Mouse (Mus musculus) lung, adult 2 months (tissue): ENCODE measurements around the gene Rln3. TPM values are rescaled to one million over a fixed set of nuclear protein-coding genes. Genes with fewer than 3 reads are reported as not detected.

ENCODE experiments used
- DNase-seq: peaks from one replicate; pipeline ENCODE4 v3.0.0; 2022
- H3K4me1 ChIP-seq: fragments of 200-500 bp; 2 replicates; pipeline ENCODE4 v1.6.1; 2011; ENCODE audit warnings: low read length; ENCODE audit not compliant: control insufficient read depth, insufficient read depth
- H3K4me3 ChIP-seq: fragments of 200-500 bp; replicated peaks from 2 replicates; pipeline ENCODE3; 2011; ENCODE audit warnings: low read depth, mild to moderate bottlenecking, control low read depth, low read length; ENCODE audit errors: extremely low read depth
- CTCF ChIP-seq: fragments of 200-500 bp; IDR thresholded peaks from 2 replicates; pipeline ENCODE4 v1.5.1; 2011; ENCODE audit warnings: mild to moderate bottlenecking, low read length, control low read depth; ENCODE audit not compliant: insufficient read depth
- POLR2A ChIP-seq: fragments of 200-500 bp; IDR thresholded peaks from 2 replicates; pipeline ENCODE4 v1.6.1; 2011; ENCODE audit warnings: low read depth, mild to moderate bottlenecking, control low read depth, low read length, borderline replicate concordance; ENCODE audit errors: extremely low read depth
- WGBS: fragments of 180-500 bp; shearing (Covaris S2); methylation state at CpG from one replicate; pipeline ENCODE4 v1.1.7; 2018; 5-methylcytosine and 5-hydroxymethylcytosine counted together
- polyA plus RNA-seq: library from polyadenylated mRNA; depleted of rRNA; stranded (reverse); fragments of >200 nt; gene quantifications from 2 replicates; pipeline ENCODE4 v1.2.3, GENCODE M21; 2012; rRNA removed

Gene Rln3
- polyA plus RNA-seq, 1 experiment, result 0.22 TPM

- Histone ChIP-seq H3K4me1 (peaks cover 6% of the 10 kb centered on the region; the same call in 1 of the 2 replicates), H3K4me3 (no peak overlapping the region)
- TF ChIP-seq POLR2A (no peak), CTCF (no peak)
- WGBS, result 73% methylated on average over 16 of the region's 16 CpGs
- no peak for DNase-seq
Observed at GRCm38 (mm10) chr8:83999057-83999705, 45.6 kb downstream of the Rln3 start.

GRCm38 (mm10) chr8:83998231-83999056 is 46.4 kb downstream of the Rln3 start:
- Histone ChIP-seq H3K4me1 (peaks cover 6% of the 10 kb centered on the region; the same call in 1 of the 2 replicates), H3K4me3 (peak overlapping the region; percentile 65)
- WGBS, result 8% methylated on average over 92 of the region's 92 CpGs
- TF ChIP-seq CTCF (peak; percentile 21; the same call in 1 of the 2 replicates), POLR2A (no peak)
- DNase-seq, result peak; percentile 67

GRCm38 (mm10) chr8:83997511-83998141 is 47.2 kb downstream of the Rln3 start, which contains the start of gene Samd1:
Gene Samd1, plus strand, starts transcription at chr8:83997672.
- peaks cover 6% of the 10 kb centered on the region; the same call in 1 of the 2 replicates for H3K4me1 ChIP-seq
- no peak for TF ChIP-seq POLR2A
- no peak for TF ChIP-seq CTCF

GRCm38 (mm10) chr8:83996567-83997505 is 48.0 kb downstream of the Rln3 start:
- DNase-seq, result peak; percentile 89
- WGBS, result under 1% methylated on average over 78 of the region's 103 CpGs
- peak overlapping the region; percentile 88 for H3K4me3 ChIP-seq
- H3K4me1 ChIP-seq, result peaks cover 6% of the 10 kb centered on the region; the same call in 1 of the 2 replicates
- TF ChIP-seq CTCF, result no peak
- TF ChIP-seq POLR2A, result peak; percentile 73; the same call in 1 of the 2 replicates

More at GRCm38 (mm10) chr8:83997511-83998141, 47.2 kb downstream of the Rln3 start, which contains the start of gene Samd1:
- peak; percentile 59 for DNase-seq
- peak within 1 kb of the TSS; percentile 88 for H3K4me3 ChIP-seq
- WGBS, result 11% methylated on average over 110 of the region's 112 CpGs

- TF ChIP-seq POLR2A (no peak), CTCF (no peak)
- H3K4me1 ChIP-seq, result peaks cover 6% of the 10 kb centered on the region; the same call in 1 of the 2 replicates
- DNase-seq, result no peak
- WGBS, result 30% methylated on average over 12 of the region's 12 CpGs
- no peak overlapping the region for H3K4me3 ChIP-seq
Observed at GRCm38 (mm10) chr8:83995973-83996372, 48.8 kb downstream of the Rln3 start.

- WGBS, result 49% methylated on average over 3 of the region's 3 CpGs
- no peak for TF ChIP-seq CTCF
- no peak for TF ChIP-seq POLR2A
- Histone ChIP-seq H3K4me3 (no peak overlapping the region), H3K4me1 (peaks cover 4% of the 10 kb centered on the region; the same call in 1 of the 2 replicates)
- DNase-seq, result no peak
Observed at GRCm38 (mm10) chr8:83994030-83994429, 50.8 kb downstream of the Rln3 start.

Other genes starting within 250 kb of the Rln3 start
- gene Adgrl1, start 144.9 kb downstream of the Rln3 start, polyA plus RNA-seq, result 81.1 and 86.4 TPM in 2 replicates
- gene Gm10644, start 89.8 kb downstream of the Rln3 start, polyA plus RNA-seq, result 1.7 and 2.0 TPM in 2 replicates
- 7.5 and 7.9 TPM in 2 replicates for gene Asf1b, start 89.5 kb downstream of the Rln3 start, polyA plus RNA-seq
- gene Prkaca, start 72.0 kb downstream of the Rln3 start, polyA plus RNA-seq, result 57.0 and 79.9 TPM in 2 replicates
- 37.0 and 37.9 TPM in 2 replicates for gene Samd1, start 47.3 kb downstream of the Rln3 start, polyA plus RNA-seq
- 0.35 and 0.36 TPM in 2 replicates for gene 1700067K01Rik, start 43.5 kb downstream of the Rln3 start, polyA plus RNA-seq
- gene 2210011C24Rik, start 32.8 kb downstream of the Rln3 start, polyA plus RNA-seq, result 29.5 and 57.0 TPM in 2 replicates
- gene Palm3, start 23.5 kb downstream of the Rln3 start, polyA plus RNA-seq, result 0.42 and 0.89 TPM in 2 replicates
- gene Il27ra, start 2.4 kb downstream of the Rln3 start, polyA plus RNA-seq, result 7.5 and 8.4 TPM in 2 replicates
- 0.71 and 1.0 TPM in 2 replicates for gene Gm10643, start 20.1 kb upstream of the Rln3 start, polyA plus RNA-seq
- gene Rfx1, start 21.8 kb upstream of the Rln3 start, polyA plus RNA-seq, result 29.8 and 30.7 TPM in 2 replicates
- 36.1 and 42.5 TPM in 2 replicates for gene Dcaf15, start 59.8 kb upstream of the Rln3 start, polyA plus RNA-seq
- gene Podnl1, start 81.0 kb upstream of the Rln3 start, polyA plus RNA-seq, result 1.8 and 2.4 TPM in 2 replicates
- gene Cc2d1a, start 102.9 kb upstream of the Rln3 start, polyA plus RNA-seq, result 25.9 and 27.7 TPM in 2 replicates
- gene 4930432K21Rik, start 103.0 kb upstream of the Rln3 start, polyA plus RNA-seq, result 1.0 and 1.1 TPM in 2 replicates
- gene Nanos3, start 140.2 kb upstream of the Rln3 start, polyA plus RNA-seq, result 0.18 and 0.54 TPM in 2 replicates
- 21.2 and 24.0 TPM in 2 replicates for gene Zswim4, start 192.1 kb upstream of the Rln3 start, polyA plus RNA-seq
- 116 and 149 TPM in 2 replicates for gene D8Ertd738e, start 204.7 kb upstream of the Rln3 start, polyA plus RNA-seq
- gene Mri1, start 212.3 kb upstream of the Rln3 start, polyA plus RNA-seq, result 66.2 and 78.8 TPM in 2 replicates
- 37.6 and 63.7 TPM in 2 replicates for gene Ccdc130, start 225.4 kb upstream of the Rln3 start, polyA plus RNA-seq